Mouse (Mus musculus) neutrophil, adult 5-6 weeks (primary cell): ENCODE data around the gene Det1. TPM values are rescaled to one million over a fixed set of nuclear protein-coding genes. Genes with fewer than 3 reads are reported as not detected.

Experiments
- ATAC-seq: fragments of 151-379, 151-347 bp; 2 replicates; pipeline ENCODE4 v1.8.0; 2017; ENCODE audit warnings: mild to moderate bottlenecking, moderate TSS enrichment; ENCODE audit not compliant: insufficient number of reproducible peaks, poor library complexity, low FRiP score, severe bottlenecking; ENCODE audit errors: extremely low read depth
- total RNA-seq: library from RNA; stranded (forward); fragments of 200-1000 nt; gene quantifications from 2 replicates; pipeline ENCODE4 v1.2.3, GENCODE M21; 2017

Det1 gene
- 11.1 and 14.5 TPM in 2 replicates for total RNA-seq

- peak; percentile 99 for ATAC-seq
These were observed at the start of gene Det1 for GRCm38 (mm10) chr7:78846737-78847434. Gene Det1, minus strand, starts transcription at chr7:78847263.

- ATAC-seq, result peak; percentile 99
These were observed 48.7 kb upstream of the Det1 start, which contains the start of gene Aen for GRCm38 (mm10) chr7:78895653-78896333. Gene Aen, plus strand, starts transcription at chr7:78895854.

- ATAC-seq, result no peak
These were observed 48.1 kb upstream of the Det1 start for GRCm38 (mm10) chr7:78895021-78895652.

GRCm38 (mm10) chr7:78893917-78894316 is 46.9 kb upstream of the Det1 start:
- ATAC-seq, result no peak

GRCm38 (mm10) chr7:78890641-78891040 is 43.6 kb upstream of the Det1 start:
- peak; percentile 68 for ATAC-seq

- ATAC-seq, result no peak
These were observed 40.4 kb upstream of the Det1 start for GRCm38 (mm10) chr7:78887431-78887842.

GRCm38 (mm10) chr7:78886496-78886895 is 39.4 kb upstream of the Det1 start:
- no peak for ATAC-seq

- ATAC-seq, result no peak
These were observed 38.3 kb upstream of the Det1 start for GRCm38 (mm10) chr7:78885404-78885803.

- ATAC-seq, result no peak
These were observed 37.1 kb upstream of the Det1 start for GRCm38 (mm10) chr7:78884139-78884538.

GRCm38 (mm10) chr7:78883726-78884060 is 36.6 kb upstream of the Det1 start:
- no peak for ATAC-seq

- ATAC-seq, result no peak
These were observed 36.1 kb upstream of the Det1 start for GRCm38 (mm10) chr7:78883016-78883725.

- ATAC-seq, result no peak
These were observed 35.4 kb upstream of the Det1 start for GRCm38 (mm10) chr7:78882469-78882837.

- ATAC-seq, result no peak
These were observed 34.8 kb upstream of the Det1 start for GRCm38 (mm10) chr7:78881607-78882468.

- ATAC-seq, result no peak
These were observed 25.8 kb upstream of the Det1 start for GRCm38 (mm10) chr7:78872831-78873230.

GRCm38 (mm10) chr7:78872366-78872765 is 25.3 kb upstream of the Det1 start:
- no peak for ATAC-seq

- no peak for ATAC-seq
These were observed 21.7 kb upstream of the Det1 start for GRCm38 (mm10) chr7:78868731-78869130.

GRCm38 (mm10) chr7:78865212-78865949 is 18.3 kb upstream of the Det1 start:
- ATAC-seq, result no peak

- ATAC-seq, result no peak
These were observed 17.4 kb upstream of the Det1 start for GRCm38 (mm10) chr7:78864446-78864802.
